Mouse (Mus musculus) bone marrow, adult 2 months (tissue): ENCODE data around the gene Fam214a. TPM values are rescaled to one million over a fixed set of nuclear protein-coding genes. Genes with fewer than 3 reads are reported as not detected.
A peak's percentile ranks its signal among the peaks of the same experiment; 100 is the strongest.

Experiments used
- H3K27ac ChIP-seq: fragments of 200-500 bp; 2 replicates; pipeline ENCODE4 v1.5.1; 2012; ENCODE audit warnings: low read depth, mild to moderate bottlenecking, control low read depth, inconsistent platforms, low read length; ENCODE audit not compliant: control insufficient read depth, poor library complexity, insufficient read depth
- H3K4me1 ChIP-seq: fragments of 200-500 bp; 2 replicates; pipeline ENCODE4 v1.6.1; 2011; ENCODE audit warnings: low read length; ENCODE audit not compliant: control insufficient read depth, insufficient read depth
- H3K4me3 ChIP-seq: fragments of 200-500 bp; replicated peaks from 2 replicates; pipeline ENCODE3; 2011; ENCODE audit warnings: mild to moderate bottlenecking, low read depth, low read length, control low read depth; ENCODE audit not compliant: control insufficient read depth
- CTCF ChIP-seq: fragments of 200-500 bp; IDR thresholded peaks from 2 replicates; pipeline ENCODE4 v1.5.1; 2011; ENCODE audit warnings: low read length, control low read depth; ENCODE audit not compliant: control insufficient read depth, insufficient read depth
- POLR2A ChIP-seq: fragments of 200-500 bp; IDR thresholded peaks from 2 replicates; pipeline ENCODE4 v1.6.1; 2011; ENCODE audit warnings: low read depth, mild to moderate bottlenecking, control low read depth, low read length, borderline replicate concordance; ENCODE audit not compliant: control insufficient read depth
- WGBS: fragments of 180-500 bp; shearing (Covaris S2); methylation state at CpG from one replicate; pipeline ENCODE4 v1.1.7; 2018; 5-methylcytosine and 5-hydroxymethylcytosine counted together
- polyA plus RNA-seq: library from polyadenylated mRNA; stranded (reverse); fragments of >200 nt; gene quantifications from 2 replicates; pipeline ENCODE4 v1.2.4, GENCODE M21; 2011; ENCODE audit warnings: low replicate concordance; ENCODE audit not compliant: missing spikeins, insufficient read depth, insufficient read length

Fam214a gene
- polyA plus RNA-seq, 1 experiment, result 25.2 TPM

DNA sequence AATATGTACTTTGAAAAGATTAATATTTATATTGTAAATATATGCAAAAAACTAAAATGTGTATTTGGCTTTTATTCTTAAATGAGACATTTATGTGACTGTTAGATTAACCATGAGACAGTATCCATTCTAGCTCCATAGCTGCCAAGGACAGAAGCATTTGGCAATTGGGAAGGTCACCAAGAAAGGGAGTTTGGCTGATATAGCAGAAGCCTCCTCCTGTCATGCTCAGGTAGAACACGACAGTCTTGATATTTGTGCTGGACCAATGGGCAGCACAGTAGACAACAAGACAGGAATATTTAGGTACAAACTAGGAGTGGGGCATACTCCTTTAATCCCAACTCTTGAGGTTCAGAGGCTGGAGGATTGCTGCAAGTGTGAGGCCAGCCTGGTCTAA is 79.7 kb downstream of the Fam214a start:
- 86% methylated on average over 1 of the region's 1 CpGs for WGBS
- Histone ChIP-seq H3K4me1 (no peaks in the 10 kb centered on the region), H3K27ac (no peak overlapping the region), H3K4me3 (no peak overlapping the region)
- TF ChIP-seq POLR2A (no peak), CTCF (no peak)

DNA sequence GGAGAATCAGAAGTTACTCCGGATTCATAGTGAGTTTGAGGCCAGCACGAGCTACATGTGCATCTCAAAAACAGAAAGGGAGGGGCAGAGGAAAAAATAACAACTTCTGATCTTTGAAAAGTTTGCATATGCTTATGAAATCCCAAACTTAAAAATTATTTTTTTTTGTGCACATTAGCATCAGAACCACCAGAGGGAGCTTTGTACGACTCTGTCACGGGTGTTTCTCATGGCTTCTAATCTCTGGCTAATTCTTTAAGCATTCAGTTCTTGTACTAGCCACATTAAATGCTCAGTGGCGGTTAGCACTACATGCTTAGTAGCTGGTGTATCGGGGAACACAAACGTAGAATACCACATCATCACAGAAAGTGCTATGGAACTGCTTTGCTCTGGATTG is 80.5 kb downstream of the Fam214a start:
- H3K27ac ChIP-seq, result no peak overlapping the region
- WGBS, result 38% methylated on average over 7 of the region's 7 CpGs
- H3K4me1 ChIP-seq, result no peaks in the 10 kb centered on the region
- H3K4me3 ChIP-seq, result no peak overlapping the region
- TF ChIP-seq POLR2A (no peak), CTCF (no peak)

DNA sequence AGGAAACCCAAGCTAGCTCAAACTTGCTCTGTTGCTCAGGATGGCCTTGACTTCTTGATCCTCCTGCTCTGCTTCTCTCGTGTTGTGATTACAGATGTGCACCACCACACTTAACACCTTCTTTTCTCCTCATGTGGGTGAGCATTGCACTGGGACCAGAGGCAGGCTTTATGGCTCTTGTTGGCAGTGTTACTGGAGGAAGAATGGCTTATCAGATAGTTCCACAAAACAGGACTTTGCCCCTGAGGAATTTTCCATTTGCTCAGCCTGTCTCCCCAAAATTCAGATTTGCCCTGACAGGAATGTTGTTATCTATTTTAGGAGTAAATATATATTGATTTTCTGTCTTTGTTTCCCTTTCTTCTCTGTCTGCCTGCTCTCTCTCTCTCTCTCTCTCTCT is 82.0 kb downstream of the Fam214a start:
- H3K4me1 ChIP-seq, result no peaks in the 10 kb centered on the region
- 50% methylated on average over 1 of the region's 1 CpGs for WGBS
- H3K27ac ChIP-seq, result no peak overlapping the region

DNA sequence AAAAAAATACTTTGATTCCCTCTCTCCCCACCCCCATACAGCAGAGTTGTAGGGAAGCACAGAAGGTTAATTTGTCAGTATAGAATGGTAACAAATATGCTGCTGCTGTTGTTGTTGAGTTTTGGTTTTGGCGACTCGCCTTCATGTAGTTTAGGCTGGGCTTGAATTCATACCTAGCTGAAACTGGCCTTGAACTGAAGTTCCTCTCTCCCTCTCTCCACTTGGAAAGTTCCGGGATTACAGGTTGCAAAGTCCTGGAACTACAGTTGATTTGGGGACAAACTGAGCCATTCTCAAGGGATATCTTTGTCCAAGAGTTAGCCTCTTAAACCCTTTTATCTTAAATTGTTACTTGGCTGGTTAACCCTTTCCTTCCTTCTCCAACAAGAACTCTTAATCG is 83.3 kb downstream of the Fam214a start:
- WGBS, result 70% methylated on average over 4 of the region's 4 CpGs
- Histone ChIP-seq H3K4me1 (no peaks in the 10 kb centered on the region), H3K4me3 (no peak overlapping the region), H3K27ac (no peak overlapping the region)
- TF ChIP-seq CTCF (no peak), POLR2A (no peak)

More for the DNA sequence above, 82.0 kb downstream of the Fam214a start:
- TF ChIP-seq POLR2A, result no peak
- TF ChIP-seq CTCF, result no peak
- no peak overlapping the region for H3K4me3 ChIP-seq

DNA sequence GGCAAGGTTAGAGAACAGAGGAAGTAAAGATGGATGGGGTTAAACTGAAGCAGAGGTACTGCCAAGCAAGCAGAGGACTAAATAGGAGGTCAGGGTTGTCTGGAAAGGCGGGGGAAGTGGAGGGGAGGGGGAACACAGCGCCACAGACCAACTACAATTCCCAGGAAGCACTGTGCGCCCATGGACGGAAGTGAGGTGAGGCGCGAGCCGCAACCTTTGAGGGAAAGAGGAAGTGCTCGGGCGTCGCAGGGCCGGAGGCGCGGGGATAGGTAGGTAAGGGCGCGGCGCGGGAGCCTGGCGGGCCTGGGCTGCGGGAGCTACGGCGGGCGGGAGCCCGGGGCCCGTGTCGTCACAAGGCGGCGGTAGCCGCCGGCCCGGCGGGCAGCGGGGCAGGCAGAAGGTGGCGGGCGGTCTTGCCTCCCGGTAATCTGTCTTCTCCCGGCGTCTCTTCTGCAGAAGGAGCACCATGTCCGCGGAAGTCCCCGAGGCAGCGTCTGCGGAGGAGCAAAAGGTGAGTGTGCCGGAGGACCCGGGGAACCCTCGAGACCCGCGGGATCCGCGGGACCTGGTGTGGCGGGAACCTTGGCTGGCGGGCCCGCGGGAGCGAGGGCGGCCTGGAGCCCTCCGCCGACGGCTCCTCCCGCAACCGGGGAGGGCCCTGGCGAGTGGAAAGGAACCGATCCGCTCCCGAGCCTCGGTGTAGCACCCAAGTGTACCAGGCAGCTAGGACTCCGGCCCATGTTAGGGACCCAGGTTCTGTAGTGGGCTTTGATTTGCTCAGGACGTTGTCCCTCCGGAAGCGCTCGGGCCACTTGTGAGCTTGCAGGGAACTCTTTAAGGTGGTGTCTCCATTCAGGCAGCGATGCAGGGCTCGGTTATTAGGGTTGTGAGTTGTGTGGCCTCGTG is 85.0 kb downstream of the Fam214a start, which contains the start of gene Arpp19:
TSS of gene Arpp19 (plus strand) at position 164 of the 906 bp plus-strand sequence.
- peak within 1 kb of the TSS; percentile 47 for H3K27ac ChIP-seq
- H3K4me3 ChIP-seq, result peak within 1 kb of the TSS; percentile 82
- WGBS, result under 1% methylated on average over 72 of the region's 73 CpGs
- TF ChIP-seq POLR2A, result peak; percentile 78; the same call in 1 of the 2 replicates
- TF ChIP-seq CTCF, result no peak
- no peaks in the 10 kb centered on the region for H3K4me1 ChIP-seq

GRCm38 (mm10) chr9:75038357-75038688 is 85.6 kb downstream of the Fam214a start:
- no peak overlapping the region for H3K27ac ChIP-seq
- 2% methylated on average over 10 of the region's 10 CpGs for WGBS
- H3K4me1 ChIP-seq, result no peaks in the 10 kb centered on the region
- TF ChIP-seq CTCF (no peak), POLR2A (no peak)
- H3K4me3 ChIP-seq, result peak overlapping the region; percentile 82

DNA sequence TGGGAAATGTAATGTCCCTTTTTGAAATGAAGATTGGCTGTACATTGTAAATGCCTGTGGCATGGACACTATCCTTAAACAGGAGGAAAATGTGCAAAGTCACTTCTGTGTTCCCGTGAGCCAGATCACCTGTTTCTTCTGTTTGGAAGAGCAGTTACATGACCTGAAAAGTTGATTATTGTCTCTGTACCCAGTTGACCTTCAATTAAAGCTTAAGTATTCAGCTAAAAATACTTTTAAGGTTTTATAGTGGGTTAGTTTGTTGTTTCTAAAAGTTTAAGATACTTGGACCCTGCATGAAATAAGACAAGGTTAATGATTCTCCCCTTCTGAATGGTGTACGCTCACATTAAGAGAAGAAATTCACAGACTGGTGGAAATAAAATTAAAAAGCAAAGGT is 87.9 kb downstream of the Fam214a start:
- TF ChIP-seq CTCF (no peak), POLR2A (no peak)
- 65% methylated on average over 2 of the region's 2 CpGs for WGBS
- Histone ChIP-seq H3K4me3 (no peak overlapping the region), H3K4me1 (no peaks in the 10 kb centered on the region), H3K27ac (no peak overlapping the region)

GRCm38 (mm10) chr9:75041840-75042525 is 89.3 kb downstream of the Fam214a start:
- 69% methylated on average over 2 of the region's 2 CpGs for WGBS
- H3K4me3 ChIP-seq, result no peak overlapping the region
- H3K27ac ChIP-seq, result no peak overlapping the region
- H3K4me1 ChIP-seq, result no peaks in the 10 kb centered on the region
- TF ChIP-seq POLR2A (no peak), CTCF (no peak)
